Mouse (Mus musculus) heart, postnatal 0 days (tissue): ENCODE data around the gene Rom1. TPM values are rescaled to one million over a fixed set of nuclear protein-coding genes. Genes with fewer than 3 reads are reported as not detected.

Experiments used
- ATAC-seq: fragments of 200-750 bp; cut with Nextera tagmentation; 2 replicates; pipeline ENCODE4 v1.8.0; 2017; ENCODE audit warnings: low read depth, moderate number of reproducible peaks, moderate library complexity; ENCODE audit not compliant: insufficient read depth
- DNase-seq: peaks from one replicate; pipeline ENCODE4 v3.0.0-alpha.2; 2016; ENCODE audit warnings: low spot score
- H3K27ac ChIP-seq: fragments of 300-500 bp; sonication (generic); 2 replicates; pipeline ENCODE4 v1.5.1; 2014; ENCODE audit warnings: low read depth, mild to moderate bottlenecking
- H3K27me3 ChIP-seq: fragments of 300-500 bp; sonication (generic); 2 replicates; pipeline ENCODE4 v1.6.1; 2014; ENCODE audit warnings: low read length, mixed read lengths; ENCODE audit not compliant: control insufficient read depth, insufficient read depth
- H3K36me3 ChIP-seq: fragments of 300-500 bp; sonication (generic); replicated peaks from 2 replicates; pipeline ENCODE4 v1.6.1; 2014; ENCODE audit warnings: low read length, mixed read lengths; ENCODE audit not compliant: control insufficient read depth, insufficient read depth
- H3K4me1 ChIP-seq: fragments of 300-500 bp; sonication (generic); 2 replicates; pipeline ENCODE4 v1.6.1; 2014; ENCODE audit warnings: antibody characterized with exemption; ENCODE audit not compliant: control insufficient read depth, insufficient read depth
- H3K4me2 ChIP-seq: fragments of 300-500 bp; sonication (generic); 2 replicates; pipeline ENCODE4 v1.6.1; 2014; ENCODE audit warnings: low read depth, mild to moderate bottlenecking, low read length, moderate library complexity
- H3K4me3 ChIP-seq: fragments of 300-500 bp; sonication (generic); 2 replicates; pipeline ENCODE4 v1.5.1; 2014; ENCODE audit warnings: low read depth, low read length
- H3K9ac ChIP-seq: fragments of 300-500 bp; sonication (generic); replicated peaks from 2 replicates; pipeline ENCODE4 v1.6.1; 2014; ENCODE audit warnings: low read depth, low read length, mixed read lengths
- H3K9me3 ChIP-seq: fragments of 300-500 bp; sonication (generic); replicated peaks from 2 replicates; pipeline ENCODE4 v1.6.1; 2016; ENCODE audit warnings: low read length; ENCODE audit not compliant: control insufficient read depth
- CTCF ChIP-seq: IDR thresholded peaks from 2 replicates; pipeline ENCODE4 v1.5.1; 2016; ENCODE audit warnings: antibody characterized with exemption, control low read depth, low read depth
- EP300 ChIP-seq: IDR thresholded peaks from 2 replicates; pipeline ENCODE4 v1.6.1; 2016; ENCODE audit warnings: antibody characterized with exemption, low read depth
- WGBS: fragments of 180-500 bp; shearing (Covaris S2); extraction: QIAGEN DNeasy Blood & Tissue Kit; methylation state at CpG from one replicate; pipeline ENCODE4 v1.1.7; 2014; 5-methylcytosine and 5-hydroxymethylcytosine counted together
- polyA plus RNA-seq: library from polyadenylated mRNA; unstranded; fragments of >200 nt; fragmentation: Nextera tagmentation; extraction: Ambion mirVana; gene quantifications from 2 replicates; pipeline ENCODE4 v1.2.1, GENCODE M21; 2015
- total RNA-seq: library from RNA; depleted of rRNA; stranded (reverse); fragments of >200 nt; gene quantifications from 2 replicates; pipeline ENCODE4 v1.2.3, GENCODE M21; 2014; ENCODE audit warnings: low replicate concordance

The Rom1 gene
- total and polyA plus RNA-seq, 2 experiments from 2014 or later = 3.2 to 10.2 TPM

- Histone ChIP-seq H3K9ac (no peak overlapping the region), H3K27me3 (no peaks in the 10 kb centered on the region), H3K4me1 (0 out of 2 replicates have a peak, but pooled peaks cover 9% of the 10 kb centered on the region), H3K4me2 (peak overlapping the region; percentile 89), H3K36me3 (peaks cover 39% of the 10 kb centered on the region), H3K9me3 (no peaks in the 10 kb centered on the region), H3K4me3 (peak overlapping the region; percentile 74), H3K27ac (no peak overlapping the region)
- ATAC-seq = no peak
- DNase-seq = no peak
- TF ChIP-seq CTCF (no peak), EP300 (no peak)
- WGBS = 82% methylated on average over 7 of the region's 7 CpGs
Measured at GRCm38 (mm10) chr19:8930771-8931170, 1.6 kb upstream of the Rom1 start.

- peak overlapping the region; percentile 80 for H3K9ac ChIP-seq
- H3K36me3 ChIP-seq = peaks cover 41% of the 10 kb centered on the region
- H3K27me3 ChIP-seq = no peaks in the 10 kb centered on the region
- WGBS = 12% methylated on average over 11 of the region's 11 CpGs
- peak overlapping the region; percentile 82 for H3K27ac ChIP-seq
- DNase-seq (no peak), ATAC-seq (no peak)
- peak overlapping the region; percentile 89 for H3K4me2 ChIP-seq
- H3K9me3 ChIP-seq = no peaks in the 10 kb centered on the region
- 0 out of 2 replicates have a peak, but pooled peaks cover 9% of the 10 kb centered on the region for H3K4me1 ChIP-seq
- H3K4me3 ChIP-seq = peak overlapping the region; percentile 74
- no peak for TF ChIP-seq CTCF
- TF ChIP-seq EP300 = no peak
Measured at GRCm38 (mm10) chr19:8930117-8930516, 961 bp upstream of the Rom1 start.

GRCm38 (mm10) chr19:8928689-8929223 is 400 bp downstream of the Rom1 start:
- no peaks in the 10 kb centered on the region for H3K9me3 ChIP-seq
- WGBS = 20% methylated on average over 16 of the region's 16 CpGs
- peak overlapping the region; percentile 74 for H3K4me3 ChIP-seq
- no peak for TF ChIP-seq EP300
- no peak for TF ChIP-seq CTCF
- H3K36me3 ChIP-seq = peaks cover 31% of the 10 kb centered on the region
- H3K4me2 ChIP-seq = peak overlapping the region; percentile 89
- H3K4me1 ChIP-seq = 0 out of 2 replicates have a peak, but pooled peaks cover 9% of the 10 kb centered on the region
- H3K27me3 ChIP-seq = no peaks in the 10 kb centered on the region
- H3K9ac ChIP-seq = peak overlapping the region; percentile 80
- ATAC-seq (no peak; the same call in 1 of the 2 replicates), DNase-seq (no peak)
- H3K27ac ChIP-seq = peak overlapping the region; percentile 82; the same call in 1 of the 2 replicates

GRCm38 (mm10) chr19:8927891-8928525 is 1.1 kb downstream of the Rom1 start:
- no peaks in the 10 kb centered on the region for H3K27me3 ChIP-seq
- H3K36me3 ChIP-seq = peaks cover 39% of the 10 kb centered on the region
- H3K9ac ChIP-seq = no peak overlapping the region
- no peak overlapping the region for H3K4me3 ChIP-seq
- DNase-seq = no peak
- ATAC-seq = no peak
- TF ChIP-seq CTCF (no peak), EP300 (no peak)
- H3K4me2 ChIP-seq = no peak overlapping the region
- H3K4me1 ChIP-seq = 0 out of 2 replicates have a peak, but pooled peaks cover 9% of the 10 kb centered on the region
- H3K27ac ChIP-seq = no peak overlapping the region
- H3K9me3 ChIP-seq = no peaks in the 10 kb centered on the region
- WGBS = 85% methylated on average over 12 of the region's 12 CpGs

- H3K27me3 ChIP-seq = no peaks in the 10 kb centered on the region
- DNase-seq (no peak), ATAC-seq (no peak)
- no peaks in the 10 kb centered on the region for H3K9me3 ChIP-seq
- TF ChIP-seq CTCF (no peak), EP300 (no peak)
- no peak overlapping the region for H3K4me2 ChIP-seq
- no peak overlapping the region for H3K27ac ChIP-seq
- 78% methylated on average over 2 of the region's 2 CpGs for WGBS
- H3K9ac ChIP-seq = no peak overlapping the region
- peaks cover 40% of the 10 kb centered on the region for H3K36me3 ChIP-seq
- H3K4me3 ChIP-seq = no peak overlapping the region
- H3K4me1 ChIP-seq = peaks cover 10% of the 10 kb centered on the region; the same call in 1 of the 2 replicates
Measured at GRCm38 (mm10) chr19:8926766-8927165, 2.4 kb downstream of the Rom1 start.
